Mouse (Mus musculus) embryonic fibroblast, embryonic 13.5 days (primary cell): ENCODE measurements around the gene Ubald2.

Experiments used
- CTCF ChIP-seq: IDR thresholded peaks from 2 replicates; pipeline ENCODE4 v1.5.1; 2011; ENCODE audit warnings: mild to moderate bottlenecking, control low read depth, low read length, moderate library complexity, borderline replicate concordance; ENCODE audit not compliant: insufficient read depth
- POLR2A ChIP-seq: IDR thresholded peaks from 2 replicates; pipeline ENCODE4 v1.6.1; 2011; ENCODE audit warnings: low read depth, mild to moderate bottlenecking, control low read depth, low read length, moderate library complexity

DNA sequence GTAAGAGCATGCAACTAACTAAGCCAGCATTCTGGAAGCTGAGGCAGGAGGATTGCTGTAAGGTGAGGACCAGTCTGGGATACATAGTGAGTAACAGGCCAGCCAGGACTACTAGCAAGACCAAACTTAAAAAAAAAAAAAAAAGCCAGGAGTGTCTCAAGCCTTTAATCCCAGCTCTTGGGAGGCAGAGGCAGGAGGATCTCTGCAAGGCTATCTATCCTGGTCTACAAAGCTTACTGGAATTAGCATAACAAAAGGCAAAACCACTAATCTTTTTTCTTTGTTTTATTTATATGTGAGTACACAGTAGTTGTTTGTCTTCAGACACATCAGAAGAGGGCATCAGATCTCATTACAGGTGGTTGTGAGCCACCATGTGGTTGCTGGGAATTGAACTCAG is 54.3 kb downstream of the Ubald2 start:
- TF ChIP-seq CTCF (no peak), POLR2A (no peak)
